Mouse (Mus musculus) hindbrain, embryonic 15.5 days (tissue): ENCODE data around the gene Wdr63. TPM values are rescaled to one million over a fixed set of nuclear protein-coding genes. Genes with fewer than 3 reads are reported as not detected.

Experiments
- ATAC-seq: fragments of 200-750 bp; cut with Nextera tagmentation; 2 replicates; pipeline ENCODE4 v1.8.0; 2017; ENCODE audit warnings: low read depth, moderate number of reproducible peaks, moderate TSS enrichment; ENCODE audit not compliant: low FRiP score
- H3K27ac ChIP-seq: fragments of 300-500 bp; sonication (generic); replicated peaks from 2 replicates; pipeline ENCODE4 v1.5.1; 2015; ENCODE audit warnings: mild to moderate bottlenecking, inconsistent platforms
- H3K27me3 ChIP-seq: fragments of 300-500 bp; sonication (generic); 2 replicates; pipeline ENCODE4 v1.6.1; 2015; ENCODE audit warnings: control low read depth, inconsistent platforms
- H3K36me3 ChIP-seq: fragments of 300-500 bp; sonication (generic); 2 replicates; pipeline ENCODE4 v1.6.1; 2015; ENCODE audit warnings: control low read depth, inconsistent platforms
- H3K4me1 ChIP-seq: fragments of 300-500 bp; sonication (generic); replicated peaks from 2 replicates; pipeline ENCODE4 v1.6.1; 2015; ENCODE audit warnings: control low read depth, inconsistent platforms
- H3K4me2 ChIP-seq: fragments of 300-500 bp; sonication (generic); 2 replicates; pipeline ENCODE4 v1.6.1; 2015; ENCODE audit warnings: moderate library complexity, mild to moderate bottlenecking, inconsistent platforms
- H3K4me3 ChIP-seq: fragments of 300-500 bp; sonication (generic); 2 replicates; pipeline ENCODE4 v1.5.1; 2015; ENCODE audit warnings: mild to moderate bottlenecking, inconsistent platforms
- H3K9ac ChIP-seq: fragments of 300-500 bp; sonication (generic); 2 replicates; pipeline ENCODE4 v1.6.1; 2015; ENCODE audit warnings: inconsistent platforms
- H3K9me3 ChIP-seq: fragments of 300-500 bp; sonication (generic); 2 replicates; pipeline ENCODE4 v1.6.1; 2016; ENCODE audit warnings: control low read depth, inconsistent platforms
- WGBS: fragments of 180-500 bp; shearing (Covaris S2); methylation state at CpG from one replicate; pipeline ENCODE4 v1.1.7; 2015; 5-methylcytosine and 5-hydroxymethylcytosine counted together
- polyA plus RNA-seq: library from polyadenylated mRNA; unstranded; fragments of >200 nt; fragmentation: Nextera tagmentation; extraction: Ambion mirVana; gene quantifications from 2 replicates; pipeline ENCODE4 v1.2.1, GENCODE M21; 2015

Gene Wdr63
- polyA plus RNA-seq, 1 experiment from 2014 or later: 1.7 TPM

DNA sequence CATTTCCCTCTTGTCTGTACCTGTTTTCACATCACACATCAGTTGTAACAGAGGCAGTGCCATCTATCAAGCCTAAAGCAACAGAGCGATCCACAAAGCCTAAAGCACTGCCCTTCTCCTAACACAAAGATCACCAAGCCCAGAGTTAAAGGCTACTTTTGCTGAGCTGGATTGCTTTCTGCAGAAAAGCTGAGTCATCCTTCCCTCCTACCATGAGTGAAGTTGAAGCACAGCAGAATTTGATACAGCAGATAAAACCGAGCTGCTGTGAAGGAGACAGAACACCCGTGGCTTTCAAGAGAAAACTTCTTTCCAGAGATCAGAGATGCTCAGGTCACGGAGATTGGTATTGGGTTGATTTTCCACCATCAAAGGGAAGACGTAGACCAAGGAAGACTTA, 38.2 kb upstream of the Wdr63 start:
- Histone ChIP-seq H3K36me3 (no peaks in the 10 kb centered on the region), H3K4me2 (no peak overlapping the region), H3K4me3 (no peak overlapping the region), H3K27me3 (peaks cover 13% of the 10 kb centered on the region), H3K27ac (no peak overlapping the region), H3K4me1 (peaks cover 10% of the 10 kb centered on the region), H3K9me3 (no peaks in the 10 kb centered on the region), H3K9ac (no peak overlapping the region)
- ATAC-seq: no peak
- 70% methylated on average over 5 of the region's 5 CpGs for WGBS

DNA sequence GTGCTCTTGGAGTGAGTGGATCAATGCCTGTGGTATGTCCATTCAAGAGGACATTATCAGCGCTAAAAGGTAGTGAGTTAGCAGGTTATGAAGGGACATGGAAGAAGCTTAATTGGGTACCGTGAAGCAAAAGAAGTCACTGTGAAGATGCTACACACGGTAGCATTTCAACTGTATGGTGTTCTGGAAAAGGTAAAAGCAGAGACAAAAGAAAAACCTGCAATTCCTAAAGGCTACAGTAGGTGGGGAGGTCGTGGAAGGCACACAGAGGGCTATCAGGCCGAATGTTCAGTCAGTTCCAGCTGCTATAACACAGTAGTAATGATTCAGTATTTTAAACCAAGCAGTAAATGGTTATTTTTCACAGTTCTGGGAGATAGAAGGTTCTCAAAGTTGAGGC, 37.6 kb upstream of the Wdr63 start:
- H3K9me3 ChIP-seq: no peaks in the 10 kb centered on the region
- H3K27ac ChIP-seq: no peak overlapping the region
- H3K27me3 ChIP-seq: peaks cover 10% of the 10 kb centered on the region
- H3K4me1 ChIP-seq: peaks cover 9% of the 10 kb centered on the region
- no peak overlapping the region for H3K4me3 ChIP-seq
- no peak overlapping the region for H3K9ac ChIP-seq
- H3K36me3 ChIP-seq: no peaks in the 10 kb centered on the region
- H3K4me2 ChIP-seq: no peak overlapping the region
- ATAC-seq: no peak
- whole genome bisulfite sequencing: 59% methylated on average over 5 of the region's 5 CpGs

DNA sequence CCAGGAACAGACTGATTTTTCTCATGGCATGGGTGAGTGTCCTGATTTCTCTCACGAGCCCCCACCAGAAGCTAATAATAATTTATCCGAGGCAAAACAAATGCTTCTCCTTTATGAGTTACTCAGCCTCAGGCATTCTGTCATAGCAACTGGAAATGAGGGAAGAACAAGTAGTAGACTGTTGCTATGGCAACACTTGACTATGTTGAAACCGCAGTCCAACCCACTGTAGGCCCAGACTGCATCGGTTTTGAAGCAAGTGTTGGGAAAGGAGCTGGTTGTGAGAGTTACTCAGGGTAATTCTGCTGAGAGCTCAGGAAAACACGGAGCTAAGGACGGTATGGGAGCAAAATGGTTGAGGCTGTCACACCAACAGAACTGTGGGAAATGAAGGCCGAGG, 34.6 kb upstream of the Wdr63 start:
- Histone ChIP-seq H3K9me3 (no peaks in the 10 kb centered on the region), H3K27ac (no peak overlapping the region), H3K4me2 (no peak overlapping the region), H3K36me3 (no peaks in the 10 kb centered on the region), H3K4me3 (no peak overlapping the region), H3K27me3 (no peaks in the 10 kb centered on the region), H3K4me1 (no peaks in the 10 kb centered on the region), H3K9ac (no peak overlapping the region)
- 78% methylated on average over 7 of the region's 7 CpGs for WGBS
- no peak for ATAC-seq

DNA sequence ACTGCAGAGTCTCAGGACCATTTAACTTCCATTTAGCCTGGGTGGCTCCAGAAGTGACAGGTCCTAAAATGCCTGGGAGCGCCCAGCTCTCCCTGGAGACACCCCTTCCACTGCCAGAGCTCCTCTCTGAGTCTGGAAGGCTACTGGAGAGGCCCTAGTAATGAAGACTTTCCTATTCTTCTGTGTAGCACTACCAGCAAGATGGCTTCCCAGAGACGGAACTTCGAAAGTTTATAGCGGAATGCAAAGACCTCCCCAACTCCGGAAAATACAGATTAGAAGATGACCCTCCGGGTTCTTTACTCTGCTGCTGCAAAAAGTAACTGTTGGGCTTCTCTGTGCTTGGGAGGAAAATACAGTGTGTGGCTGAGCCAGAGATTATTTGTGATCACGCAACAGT, 32.3 kb upstream of the Wdr63 start:
- Histone ChIP-seq H3K4me3 (no peak overlapping the region), H3K36me3 (no peaks in the 10 kb centered on the region), H3K4me2 (no peak overlapping the region), H3K27ac (no peak overlapping the region), H3K9ac (no peak overlapping the region), H3K9me3 (no peaks in the 10 kb centered on the region), H3K4me1 (no peaks in the 10 kb centered on the region), H3K27me3 (no peaks in the 10 kb centered on the region)
- no peak for ATAC-seq
- WGBS: 93% methylated on average over 7 of the region's 7 CpGs

DNA sequence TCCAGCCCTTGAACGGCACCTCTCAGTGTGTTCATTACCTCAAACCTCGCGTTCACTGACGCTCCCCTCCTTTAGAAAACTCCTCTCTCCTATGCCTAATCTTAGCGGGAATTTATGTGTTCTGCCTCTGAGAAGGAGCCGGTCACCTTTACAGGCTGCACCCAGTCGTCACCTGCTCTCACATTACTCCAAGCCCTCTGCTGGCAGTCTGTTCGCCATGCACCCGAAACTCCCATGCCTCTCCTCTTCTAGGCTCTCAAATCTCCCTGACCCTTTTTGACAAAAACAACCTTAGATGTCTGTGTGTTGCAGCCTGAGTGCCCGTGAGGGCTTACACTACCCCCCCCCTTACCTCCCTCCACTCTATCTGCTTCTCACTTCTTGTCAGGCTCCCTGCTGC, 28.5 kb upstream of the Wdr63 start:
- no peaks in the 10 kb centered on the region for H3K9me3 ChIP-seq
- no peak for ATAC-seq
- 39% methylated on average over 10 of the region's 10 CpGs for WGBS
- H3K9ac ChIP-seq: no peak overlapping the region
- no peak overlapping the region for H3K4me2 ChIP-seq
- H3K27ac ChIP-seq: no peak overlapping the region
- H3K36me3 ChIP-seq: no peaks in the 10 kb centered on the region
- H3K27me3 ChIP-seq: no peaks in the 10 kb centered on the region
- H3K4me1 ChIP-seq: no peaks in the 10 kb centered on the region
- H3K4me3 ChIP-seq: no peak overlapping the region

DNA sequence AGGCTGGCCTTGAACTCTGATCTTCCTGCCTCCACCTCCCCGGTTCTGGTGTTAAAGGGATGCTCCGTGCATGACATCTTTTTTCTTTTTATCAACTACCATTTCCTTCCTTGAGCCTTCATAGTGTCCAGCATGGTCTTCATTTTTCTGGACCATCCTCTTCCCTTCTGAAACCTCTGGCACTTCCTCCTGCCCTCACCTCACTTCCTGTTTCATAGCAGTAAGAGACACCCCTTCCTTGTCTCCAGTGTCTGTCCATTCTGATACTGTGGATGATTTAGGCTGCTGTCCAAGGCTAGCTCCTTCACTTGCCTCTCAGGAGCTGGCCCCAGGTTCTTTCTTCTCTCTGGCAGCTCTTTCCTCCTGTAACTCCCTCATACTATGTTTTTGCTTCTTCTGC, 27.5 kb upstream of the Wdr63 start:
- WGBS: 93% methylated on average over 2 of the region's 2 CpGs
- no peak overlapping the region for H3K9ac ChIP-seq
- ATAC-seq: no peak

DNA sequence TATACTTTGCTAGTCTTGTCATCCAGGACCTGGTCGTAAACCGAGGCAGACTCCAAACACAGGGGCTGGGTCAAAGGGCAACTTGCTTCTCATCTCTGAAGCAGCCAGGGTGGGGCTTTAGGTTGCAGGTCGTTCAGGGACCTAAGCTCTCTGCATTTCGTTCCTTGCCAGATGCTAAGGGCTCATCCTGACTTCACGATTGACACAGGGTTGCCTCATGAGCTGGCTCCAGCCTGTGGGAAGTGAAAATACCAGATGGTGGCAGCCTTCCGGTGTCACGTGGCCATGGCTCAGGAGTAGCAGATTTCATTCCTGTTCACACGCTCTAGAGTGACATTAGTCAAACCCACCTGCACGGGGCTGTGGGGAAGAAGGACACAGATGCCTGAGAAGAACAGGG, 26.9 kb upstream of the Wdr63 start:
- no peak for ATAC-seq
- no peaks in the 10 kb centered on the region for H3K9me3 ChIP-seq
- H3K27ac ChIP-seq: no peak overlapping the region
- no peaks in the 10 kb centered on the region for H3K4me1 ChIP-seq
- H3K4me2 ChIP-seq: no peak overlapping the region
- no peaks in the 10 kb centered on the region for H3K27me3 ChIP-seq
- no peak overlapping the region for H3K4me3 ChIP-seq
- H3K36me3 ChIP-seq: no peaks in the 10 kb centered on the region
- 85% methylated on average over 9 of the region's 9 CpGs for whole genome bisulfite sequencing
- H3K9ac ChIP-seq: no peak overlapping the region

More for the DNA sequence above, 27.5 kb upstream of the Wdr63 start:
- Histone ChIP-seq H3K27me3 (no peaks in the 10 kb centered on the region), H3K9me3 (no peaks in the 10 kb centered on the region), H3K4me2 (no peak overlapping the region), H3K36me3 (no peaks in the 10 kb centered on the region), H3K4me1 (no peaks in the 10 kb centered on the region), H3K4me3 (no peak overlapping the region), H3K27ac (no peak overlapping the region)

DNA sequence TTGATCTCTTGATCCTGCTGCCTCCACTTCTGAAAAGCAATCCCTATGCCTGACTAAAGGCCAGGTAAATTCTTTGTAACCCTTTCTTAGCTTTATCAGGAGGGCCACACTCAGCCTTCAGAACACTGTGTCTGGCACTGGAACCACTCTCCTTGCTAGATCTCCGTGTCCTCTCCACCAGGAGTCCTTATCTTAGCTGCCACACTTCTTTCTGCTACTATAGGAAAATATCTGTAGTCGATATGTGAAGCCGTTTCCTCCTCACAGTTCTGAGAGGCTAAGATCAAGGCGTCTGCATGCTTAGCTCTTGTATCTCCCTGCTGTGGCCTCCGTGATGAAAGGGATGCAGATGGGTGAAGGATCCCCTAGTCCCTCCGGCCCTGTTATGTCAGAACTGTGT, 19.3 kb upstream of the Wdr63 start:
- no peak for ATAC-seq
- no peak overlapping the region for H3K27ac ChIP-seq
- H3K9me3 ChIP-seq: no peaks in the 10 kb centered on the region
- H3K36me3 ChIP-seq: no peaks in the 10 kb centered on the region
- no peaks in the 10 kb centered on the region; the same call in 1 of the 2 replicates for H3K4me1 ChIP-seq
- no peak overlapping the region for H3K4me2 ChIP-seq
- WGBS: 79% methylated on average over 6 of the region's 6 CpGs
- H3K9ac ChIP-seq: no peak overlapping the region
- no peaks in the 10 kb centered on the region for H3K27me3 ChIP-seq
- no peak overlapping the region for H3K4me3 ChIP-seq

DNA sequence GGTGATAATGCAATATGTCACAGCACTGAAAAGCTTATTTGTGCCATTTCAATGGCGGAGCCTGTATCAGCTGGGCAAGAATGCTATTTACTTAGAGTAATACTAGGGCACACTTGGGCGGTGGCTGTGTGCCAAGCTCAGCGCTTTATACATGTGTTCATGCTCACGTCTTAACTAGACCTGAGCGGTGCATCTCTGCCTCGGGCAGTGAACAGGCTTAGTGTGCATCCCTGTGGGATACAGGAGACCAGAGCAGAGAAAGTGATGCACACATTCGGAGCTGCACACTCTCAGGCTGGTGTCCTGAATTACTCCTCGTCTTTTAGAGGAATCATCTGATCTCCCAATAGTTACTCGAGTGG, 15.5 kb upstream of the Wdr63 start:
- H3K9me3 ChIP-seq: no peaks in the 10 kb centered on the region
- 65% methylated on average over 9 of the region's 9 CpGs for WGBS
- no peaks in the 10 kb centered on the region for H3K36me3 ChIP-seq
- no peak overlapping the region for H3K27ac ChIP-seq
- ATAC-seq: no peak
- H3K4me2 ChIP-seq: no peak overlapping the region
- H3K9ac ChIP-seq: no peak overlapping the region
- H3K27me3 ChIP-seq: peaks cover 1% of the 10 kb centered on the region; the same call in 1 of the 2 replicates
- peaks cover 6% of the 10 kb centered on the region for H3K4me1 ChIP-seq
- H3K4me3 ChIP-seq: no peak overlapping the region

DNA sequence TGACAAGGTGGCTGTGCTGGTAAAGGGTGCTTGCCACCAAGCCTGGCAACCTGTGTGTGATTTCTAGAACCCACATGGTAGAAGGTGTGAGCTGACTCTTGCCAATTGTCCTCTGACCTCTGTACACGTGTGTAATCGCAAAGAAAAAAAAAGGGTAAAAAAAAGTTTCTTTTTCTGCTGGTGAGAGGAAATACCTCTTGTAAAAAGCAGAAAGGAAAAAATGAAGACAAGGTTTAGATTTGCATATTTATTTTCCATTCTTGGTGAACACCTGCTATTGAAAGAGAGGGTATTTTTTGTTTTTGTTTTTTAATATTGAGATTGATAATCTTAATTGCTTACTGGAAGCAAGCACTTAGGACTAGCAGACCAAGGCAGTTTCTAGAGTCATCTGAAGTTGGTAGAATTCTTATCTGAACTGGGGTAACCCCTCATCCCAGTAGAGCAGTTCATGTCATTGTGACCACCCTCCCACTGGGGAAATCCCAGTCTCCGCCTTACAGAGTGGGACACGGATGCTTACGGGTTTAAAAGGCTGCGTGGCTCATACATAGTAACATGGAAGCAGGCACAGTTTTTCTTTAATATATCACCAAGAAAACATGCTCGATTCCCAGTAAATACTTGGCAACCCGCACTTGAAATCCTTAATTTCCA, 15.0 kb upstream of the Wdr63 start:
- Histone ChIP-seq H3K9me3 (no peaks in the 10 kb centered on the region), H3K4me1 (peaks cover 6% of the 10 kb centered on the region), H3K9ac (no peak overlapping the region), H3K27me3 (peaks cover 6% of the 10 kb centered on the region), H3K27ac (no peak overlapping the region), H3K4me3 (no peak overlapping the region), H3K4me2 (no peak overlapping the region), H3K36me3 (no peaks in the 10 kb centered on the region)
- no peak for ATAC-seq
- WGBS: 81% methylated on average over 8 of the region's 8 CpGs

DNA sequence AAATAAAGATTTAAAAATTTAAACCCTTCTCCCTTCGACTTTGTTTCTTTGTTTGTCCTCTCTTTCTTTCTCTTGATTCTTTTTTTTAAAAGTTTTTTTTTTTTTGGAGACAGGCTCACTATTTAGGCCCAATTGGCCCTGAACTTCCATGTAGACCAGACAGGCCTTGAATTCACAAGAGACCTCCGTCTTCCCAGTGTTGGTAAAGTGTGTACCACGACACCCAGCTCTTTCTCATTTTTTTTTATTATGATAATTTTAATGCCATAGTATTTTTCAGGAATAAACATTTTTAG, 14.1 kb upstream of the Wdr63 start:
- Histone ChIP-seq H3K9me3 (no peaks in the 10 kb centered on the region), H3K4me2 (peak overlapping the region; percentile 45; the same call in 1 of the 2 replicates), H3K27ac (no peak overlapping the region), H3K9ac (no peak overlapping the region), H3K36me3 (no peaks in the 10 kb centered on the region), H3K4me3 (no peak overlapping the region), H3K27me3 (peaks cover 15% of the 10 kb centered on the region), H3K4me1 (peaks cover 6% of the 10 kb centered on the region)
- no peak for ATAC-seq
- 57% methylated on average over 3 of the region's 3 CpGs for WGBS

DNA sequence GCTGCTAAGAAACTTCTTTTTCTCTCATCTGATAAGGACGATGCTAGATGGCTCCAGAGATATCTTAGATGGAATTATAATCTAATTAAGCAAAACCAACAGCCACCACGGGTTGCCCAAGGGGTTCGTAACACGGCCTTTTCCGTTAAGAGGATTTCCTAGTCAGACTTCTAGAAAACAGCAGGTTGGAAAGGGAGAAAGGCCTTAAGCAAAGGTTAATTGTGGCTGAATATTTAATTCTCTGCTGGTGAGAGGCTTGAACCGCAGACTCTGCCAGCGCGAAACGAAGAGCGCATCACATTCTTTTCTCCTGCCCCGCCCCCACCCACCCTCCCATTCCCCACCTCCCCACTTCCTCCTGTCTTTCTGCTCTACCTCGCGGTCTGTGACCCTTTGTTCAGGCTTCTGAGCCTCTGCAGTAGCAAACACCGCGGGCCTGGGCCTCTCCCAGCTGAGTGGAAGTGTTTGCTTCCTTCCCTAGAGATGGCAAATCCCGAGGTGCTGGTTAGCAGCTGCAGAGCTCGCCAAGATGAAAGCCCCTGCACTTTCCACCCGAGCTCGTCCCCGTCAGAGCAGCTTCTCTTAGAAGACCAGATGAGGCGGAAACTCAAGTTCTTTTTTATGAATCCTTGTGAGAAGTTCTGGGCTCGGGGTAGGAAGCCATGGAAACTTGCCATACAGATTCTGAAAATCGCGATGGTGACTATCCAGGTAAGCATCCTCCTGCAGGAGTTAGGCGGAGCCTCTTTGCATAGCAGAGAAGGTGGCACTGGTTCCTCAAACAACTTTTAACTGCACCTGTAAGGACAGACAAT, 13.6 kb upstream of the Wdr63 start:
- H3K9ac ChIP-seq: no peak overlapping the region

More for the DNA sequence above, 13.6 kb upstream of the Wdr63 start:
- Histone ChIP-seq H3K4me3 (no peak overlapping the region), H3K36me3 (no peaks in the 10 kb centered on the region), H3K4me2 (peak overlapping the region; percentile 45), H3K27ac (no peak overlapping the region), H3K27me3 (peaks cover 20% of the 10 kb centered on the region), H3K9me3 (no peaks in the 10 kb centered on the region), H3K4me1 (peaks cover 6% of the 10 kb centered on the region)
- 10% methylated on average over 25 of the region's 25 CpGs for WGBS
- no peak for ATAC-seq
